Mouse (Mus musculus): ENCODE results near the gene Mark3. TPM values are rescaled to one million over a fixed set of nuclear protein-coding genes. Genes with fewer than 3 reads are reported as not detected.

The Mark3 gene
- polyA plus RNA-seq, 1 experiment from 2014 or later: 50.8 TPM

DNA sequence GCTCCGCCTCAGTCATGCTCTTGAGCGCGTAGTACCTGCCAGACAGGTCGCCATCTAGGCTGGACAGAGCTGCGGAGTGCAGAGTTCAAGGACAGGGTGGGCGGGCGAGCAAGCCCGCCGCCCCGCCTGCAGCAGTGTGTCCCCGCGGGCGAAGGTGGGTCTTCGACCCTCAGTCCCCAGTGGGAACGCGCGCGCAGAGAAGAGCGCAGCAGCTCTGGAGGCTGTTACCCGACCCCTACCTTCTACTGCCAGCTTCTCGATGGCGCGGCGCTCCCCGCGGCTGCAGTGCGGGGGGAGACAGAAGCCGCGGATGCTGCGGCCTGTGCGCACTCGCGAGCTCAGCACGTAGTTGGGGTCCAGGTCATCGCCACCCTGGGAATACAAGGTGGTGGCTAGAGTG, 96.7 kb downstream of the Mark3 start:
- Histone ChIP-seq H3K27ac (replicated peaks in 1 of 2; ENCODE audit: control insufficient read depth in 1 of 2, insufficient read depth in 1 of 2, low read depth in 2 of 2, low read length in 2 of 2) (no peak overlapping the region), H3K4me3 (ENCODE audit: control insufficient read depth in 1 of 2, insufficient read depth in 1 of 2, low read depth in 1 of 2, low read length in 2 of 2) (peak overlapping the region; percentile 54 to 69), H3K27me3 (ENCODE audit: control insufficient read depth, insufficient read depth, low read length) (no peaks in the 10 kb centered on the region), H3K4me1 (ENCODE audit: control insufficient read depth in 2 of 2, insufficient read depth in 2 of 2, low read length in 2 of 2) (peaks cover 24 to 52% of the 10 kb centered on the region in 2 experiments), H3K9ac (ENCODE audit: low read length) (peak overlapping the region; percentile 81), H3K36me3 (ENCODE audit: control insufficient read depth, insufficient read depth, low read length) (peaks cover 6% of the 10 kb centered on the region; the same call in 1 of the 2 replicates), H3K9me3 (ENCODE audit: control insufficient read depth, low read length) (no peaks in the 10 kb centered on the region), H3K4me2 (ENCODE audit: low read length) (peak overlapping the region; percentile 99)
- 1% methylated on average over 35 of the region's 35 CpGs for WGBS
- no peak for ATAC-seq (ENCODE audit: insufficient number of reproducible peaks, insufficient read depth, low FRiP score, low read depth)

DNA sequence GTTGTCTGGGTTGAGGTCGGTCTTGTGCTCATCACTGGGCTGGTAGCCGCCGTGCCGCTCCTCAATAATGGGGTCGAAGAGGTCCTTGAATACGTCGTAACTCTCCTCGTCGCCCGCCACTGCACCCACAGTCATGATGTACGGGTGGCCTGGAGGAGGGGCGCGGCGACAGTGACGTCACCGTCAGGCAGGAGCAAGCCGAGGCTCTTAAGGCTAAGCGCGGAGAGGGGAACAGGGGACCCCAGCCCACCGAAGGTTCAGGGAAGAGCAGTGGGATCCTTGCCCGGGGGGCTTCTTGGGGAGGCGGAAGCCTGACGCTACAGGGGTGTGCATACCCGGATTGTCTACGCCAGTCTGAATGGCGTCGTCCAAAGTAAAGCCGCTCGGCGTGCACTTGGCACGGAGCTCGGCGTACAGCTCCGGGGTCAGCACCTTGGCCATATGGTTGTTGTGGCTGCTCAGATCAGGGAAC, 97.1 kb downstream of the Mark3 start:
- no peaks in the 10 kb centered on the region for H3K9me3 ChIP-seq (ENCODE audit: control insufficient read depth, low read length)
- H3K4me1 ChIP-seq (ENCODE audit: control insufficient read depth in 2 of 2, insufficient read depth in 2 of 2, low read length in 2 of 2): peaks cover 21 to 47% of the 10 kb centered on the region in 2 experiments
- no peak; the same call in 1 of the 2 replicates for ATAC-seq (ENCODE audit: insufficient number of reproducible peaks, insufficient read depth, low FRiP score, low read depth)
- peak overlapping the region in 1 of 2 experiments; percentile 43; a peak in 2 of 4 replicates for H3K27ac ChIP-seq (replicated peaks in 1 of 2; ENCODE audit: control insufficient read depth in 1 of 2, insufficient read depth in 1 of 2, low read depth in 2 of 2, low read length in 2 of 2)
- no peaks in the 10 kb centered on the region for H3K27me3 ChIP-seq (ENCODE audit: control insufficient read depth, insufficient read depth, low read length)
- peak overlapping the region; percentile 54 to 69 for H3K4me3 ChIP-seq (ENCODE audit: control insufficient read depth in 1 of 2, insufficient read depth in 1 of 2, low read depth in 1 of 2, low read length in 2 of 2)
- peaks cover 6% of the 10 kb centered on the region; the same call in 1 of the 2 replicates for H3K36me3 ChIP-seq (ENCODE audit: control insufficient read depth, insufficient read depth, low read length)
- WGBS: under 1% methylated on average over 34 of the region's 34 CpGs
- peak overlapping the region; percentile 81 for H3K9ac ChIP-seq (ENCODE audit: low read length)
- H3K4me2 ChIP-seq (ENCODE audit: low read length): peak overlapping the region; percentile 99

DNA sequence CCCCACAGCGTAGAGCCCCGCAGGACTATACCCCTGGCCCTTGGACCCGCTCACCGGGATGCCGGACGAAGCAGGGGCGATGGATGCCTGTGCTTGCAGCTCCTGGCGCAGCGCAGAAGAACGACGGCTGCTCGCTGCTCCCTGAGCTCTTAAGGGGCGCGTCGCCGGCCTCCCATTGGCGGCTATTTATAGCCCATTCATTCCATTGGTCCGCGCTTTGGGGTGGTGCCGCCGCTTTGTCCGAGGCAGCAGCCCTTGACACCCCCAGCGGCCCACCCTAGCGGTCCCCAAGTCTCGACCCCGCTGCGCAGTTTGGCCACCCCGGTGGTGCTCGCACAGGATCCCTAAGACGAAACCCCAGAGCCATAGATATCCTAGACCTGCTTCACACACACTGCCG, 97.9 kb downstream of the Mark3 start, which contains the start of gene Ckb:
Gene Ckb (minus strand): TSS at position 163 of the 400 bp plus-strand sequence.
- no peaks in the 10 kb centered on the region for H3K9me3 ChIP-seq (ENCODE audit: control insufficient read depth, low read length)
- peak within 1 kb of the TSS; percentile 99 for H3K4me2 ChIP-seq (ENCODE audit: low read length)
- no peaks in the 10 kb centered on the region for H3K27me3 ChIP-seq (ENCODE audit: control insufficient read depth, insufficient read depth, low read length)
- H3K4me3 ChIP-seq (ENCODE audit: control insufficient read depth in 1 of 2, insufficient read depth in 1 of 2, low read depth in 1 of 2, low read length in 2 of 2): peak within 1 kb of the TSS; percentile 54 to 69
- peaks cover 6% of the 10 kb centered on the region; the same call in 1 of the 2 replicates for H3K36me3 ChIP-seq (ENCODE audit: control insufficient read depth, insufficient read depth, low read length)
- WGBS: 0% methylated on average over 31 of the region's 31 CpGs
- peaks cover 23 to 48% of the 10 kb centered on the region in 2 experiments for H3K4me1 ChIP-seq (ENCODE audit: control insufficient read depth in 2 of 2, insufficient read depth in 2 of 2, low read length in 2 of 2)
- ATAC-seq (ENCODE audit: insufficient number of reproducible peaks, insufficient read depth, low FRiP score, low read depth): peak; percentile 35; the same call in 1 of the 2 replicates
- peak within 1 kb of the TSS in 1 of 2 experiments; percentile 43; a peak in 2 of 4 replicates for H3K27ac ChIP-seq (replicated peaks in 1 of 2; ENCODE audit: control insufficient read depth in 1 of 2, insufficient read depth in 1 of 2, low read depth in 2 of 2, low read length in 2 of 2)
- H3K9ac ChIP-seq (ENCODE audit: low read length): peak within 1 kb of the TSS; percentile 81

DNA sequence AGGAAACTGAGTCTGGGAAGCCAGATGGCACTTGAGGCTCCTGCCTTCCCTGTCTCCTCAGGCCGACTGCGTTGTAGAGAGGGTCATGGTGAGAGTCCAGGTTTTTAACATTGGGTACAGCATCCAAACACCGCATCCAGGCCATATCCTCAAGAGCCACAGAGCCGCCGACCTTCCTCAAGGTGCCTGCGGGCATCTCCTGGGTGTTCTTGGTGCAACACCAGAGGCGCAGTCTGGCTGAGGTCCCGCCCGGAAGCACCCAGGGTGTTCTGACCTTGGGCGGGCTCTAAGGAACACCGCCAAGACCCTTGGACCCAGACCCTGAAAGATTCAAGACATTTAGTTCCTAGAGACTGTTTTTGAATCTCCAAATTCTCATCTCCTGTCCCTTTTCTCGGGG, 98.3 kb downstream of the Mark3 start:
- Histone ChIP-seq H3K27me3 (ENCODE audit: control insufficient read depth, insufficient read depth, low read length) (no peaks in the 10 kb centered on the region), H3K4me1 (ENCODE audit: control insufficient read depth in 2 of 2, insufficient read depth in 2 of 2, low read length in 2 of 2) (peaks cover 27 to 52% of the 10 kb centered on the region in 2 experiments), H3K36me3 (ENCODE audit: control insufficient read depth, insufficient read depth, low read length) (peaks cover 6% of the 10 kb centered on the region; the same call in 1 of the 2 replicates), H3K4me3 (ENCODE audit: control insufficient read depth in 1 of 2, insufficient read depth in 1 of 2, low read depth in 1 of 2, low read length in 2 of 2) (peak overlapping the region; percentile 54 to 69), H3K9me3 (ENCODE audit: control insufficient read depth, low read length) (no peaks in the 10 kb centered on the region), H3K27ac (replicated peaks in 1 of 2; ENCODE audit: control insufficient read depth in 1 of 2, insufficient read depth in 1 of 2, low read depth in 2 of 2, low read length in 2 of 2) (no peak overlapping the region), H3K4me2 (ENCODE audit: low read length) (peak overlapping the region; percentile 99), H3K9ac (ENCODE audit: low read length) (peak overlapping the region; percentile 81)
- WGBS: 8% methylated on average over 12 of the region's 12 CpGs
- ATAC-seq (ENCODE audit: insufficient number of reproducible peaks, insufficient read depth, low FRiP score, low read depth): no peak

DNA sequence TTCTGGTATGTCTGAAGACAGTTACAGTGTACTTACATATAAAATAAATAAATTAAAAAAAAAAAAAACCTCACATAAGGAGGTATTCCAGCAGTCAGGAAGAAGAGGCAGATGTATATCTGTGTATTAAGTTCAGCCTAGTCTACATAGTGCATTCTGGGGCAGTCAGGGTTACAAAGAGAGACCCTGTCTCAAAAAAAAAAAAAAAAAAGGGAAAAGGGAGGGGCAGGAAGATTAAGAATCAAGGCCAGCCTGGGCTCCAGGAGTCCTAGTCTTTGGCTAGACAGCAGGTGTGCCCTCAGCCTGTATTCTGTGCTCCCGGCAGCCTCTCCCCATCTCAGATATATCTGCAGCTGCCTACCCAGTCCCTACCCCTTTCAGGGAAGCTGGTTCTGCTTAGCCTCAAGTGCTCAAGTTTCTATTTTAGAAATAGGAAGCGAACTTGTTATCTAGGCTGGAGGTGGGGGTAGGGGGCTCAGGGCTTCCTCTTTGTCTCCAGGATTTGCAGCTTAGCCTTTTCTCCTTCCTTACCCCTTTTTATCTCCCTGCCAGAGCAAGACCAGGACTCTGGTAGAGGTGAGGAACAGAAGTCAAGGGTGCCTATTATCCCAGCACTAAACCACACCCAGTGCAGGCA, 100.6 kb downstream of the Mark3 start:
- no peak for ATAC-seq (ENCODE audit: insufficient number of reproducible peaks, insufficient read depth, low FRiP score, low read depth)
- Histone ChIP-seq H3K4me2 (ENCODE audit: low read length) (no peak overlapping the region), H3K27ac (replicated peaks in 1 of 2; ENCODE audit: control insufficient read depth in 1 of 2, insufficient read depth in 1 of 2, low read depth in 2 of 2, low read length in 2 of 2) (0 out of 4 replicates have a peak overlapping the region, but pooled peaks of 1 of the 2 experiments have one; percentile 14), H3K27me3 (ENCODE audit: control insufficient read depth, insufficient read depth, low read length) (no peaks in the 10 kb centered on the region), H3K36me3 (ENCODE audit: control insufficient read depth, insufficient read depth, low read length) (no peaks in the 10 kb centered on the region), H3K4me1 (ENCODE audit: control insufficient read depth in 2 of 2, insufficient read depth in 2 of 2, low read length in 2 of 2) (peaks cover 27 to 57% of the 10 kb centered on the region in 2 experiments), H3K4me3 (ENCODE audit: control insufficient read depth in 1 of 2, insufficient read depth in 1 of 2, low read depth in 1 of 2, low read length in 2 of 2) (no peak overlapping the region), H3K9ac (ENCODE audit: low read length) (no peak overlapping the region; the same call in 1 of the 2 replicates), H3K9me3 (ENCODE audit: control insufficient read depth, low read length) (no peaks in the 10 kb centered on the region)
- WGBS: 5% methylated on average over 2 of the region's 2 CpGs

DNA sequence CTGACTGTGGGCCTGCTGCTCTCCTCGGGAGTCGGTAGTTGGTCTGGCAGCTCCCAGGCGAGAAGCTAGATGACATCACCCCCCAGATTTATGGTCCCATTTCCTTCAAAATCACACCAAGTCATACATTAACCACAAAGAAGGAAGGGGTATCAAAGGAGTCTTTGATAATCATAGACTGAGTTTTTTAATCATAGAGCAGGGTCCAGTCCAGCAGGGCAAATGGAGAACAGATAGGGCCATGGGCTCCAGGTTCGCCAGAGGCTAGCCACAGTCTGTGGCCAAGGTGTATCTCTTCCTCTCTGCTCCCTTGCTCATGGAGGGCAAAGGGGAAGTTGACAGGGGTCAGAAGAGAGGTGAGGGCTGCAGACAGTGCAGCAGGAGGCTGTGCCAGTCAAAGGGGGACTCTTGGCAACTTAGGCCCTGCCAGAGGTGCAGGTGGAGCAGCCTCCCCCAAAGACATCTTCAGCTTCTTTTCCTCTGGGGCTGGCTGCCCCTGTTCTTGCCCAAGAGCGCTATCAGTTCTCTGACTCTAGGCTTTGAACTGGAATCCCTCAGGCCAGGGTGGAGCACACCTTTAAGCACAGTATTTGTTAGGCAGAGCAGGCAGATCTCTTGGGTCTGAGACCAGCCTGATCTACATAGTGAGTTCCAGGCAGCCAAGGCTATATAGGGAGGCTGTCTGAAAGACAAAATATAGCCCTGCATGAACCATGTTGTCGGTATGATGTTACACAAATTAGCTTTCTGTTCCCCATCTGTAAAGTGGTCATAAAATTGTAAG, 101.7 kb downstream of the Mark3 start:
- ATAC-seq (ENCODE audit: insufficient number of reproducible peaks, insufficient read depth, low FRiP score, low read depth): no peak
- WGBS: 84% methylated on average over 6 of the region's 6 CpGs
- Histone ChIP-seq H3K9ac (ENCODE audit: low read length) (no peak overlapping the region), H3K36me3 (ENCODE audit: control insufficient read depth, insufficient read depth, low read length) (peaks cover 5% of the 10 kb centered on the region), H3K4me1 (ENCODE audit: control insufficient read depth in 2 of 2, insufficient read depth in 2 of 2, low read length in 2 of 2) (peaks cover 23 to 48% of the 10 kb centered on the region in 2 experiments), H3K9me3 (ENCODE audit: control insufficient read depth, low read length) (no peaks in the 10 kb centered on the region), H3K27ac (replicated peaks in 1 of 2; ENCODE audit: control insufficient read depth in 1 of 2, insufficient read depth in 1 of 2, low read depth in 2 of 2, low read length in 2 of 2) (no peak overlapping the region), H3K4me2 (ENCODE audit: low read length) (no peak overlapping the region), H3K4me3 (ENCODE audit: control insufficient read depth in 1 of 2, insufficient read depth in 1 of 2, low read depth in 1 of 2, low read length in 2 of 2) (no peak overlapping the region), H3K27me3 (ENCODE audit: control insufficient read depth, insufficient read depth, low read length) (no peaks in the 10 kb centered on the region)

DNA sequence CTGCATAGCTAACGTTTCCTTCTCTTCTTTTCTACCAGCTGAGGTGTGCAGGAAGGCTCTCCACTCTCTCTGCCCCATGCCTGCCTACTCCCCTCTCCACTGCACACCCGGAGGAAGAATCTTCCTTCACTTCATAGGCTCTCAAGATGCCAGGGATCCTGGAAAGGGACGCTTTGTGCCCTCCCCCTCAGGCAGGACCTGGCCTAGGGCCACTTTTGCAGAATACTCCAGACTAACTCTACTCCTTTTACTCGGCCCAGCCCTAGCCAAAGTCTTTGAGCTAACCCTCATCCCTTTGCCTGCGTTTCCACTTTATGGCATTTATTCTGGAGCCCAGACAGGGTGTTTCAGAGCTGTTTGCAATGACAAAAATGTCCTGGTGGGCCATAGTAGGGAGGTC, 103.1 kb downstream of the Mark3 start:
- peaks cover 13% of the 10 kb centered on the region for H3K36me3 ChIP-seq (ENCODE audit: control insufficient read depth, insufficient read depth, low read length)
- peak overlapping the region; percentile 91 for H3K4me2 ChIP-seq (ENCODE audit: low read length)
- WGBS: 17% methylated on average over 5 of the region's 5 CpGs
- H3K9ac ChIP-seq (ENCODE audit: low read length): peak overlapping the region; percentile 78
- peaks cover 29 to 48% of the 10 kb centered on the region in 2 experiments for H3K4me1 ChIP-seq (ENCODE audit: control insufficient read depth in 2 of 2, insufficient read depth in 2 of 2, low read length in 2 of 2)
- no peak; the same call in 1 of the 2 replicates for ATAC-seq (ENCODE audit: insufficient number of reproducible peaks, insufficient read depth, low FRiP score, low read depth)
- H3K9me3 ChIP-seq (ENCODE audit: control insufficient read depth, low read length): no peaks in the 10 kb centered on the region
- no peaks in the 10 kb centered on the region for H3K27me3 ChIP-seq (ENCODE audit: control insufficient read depth, insufficient read depth, low read length)
- peak overlapping the region; percentile 69 to 71 for H3K4me3 ChIP-seq (ENCODE audit: control insufficient read depth in 1 of 2, insufficient read depth in 1 of 2, low read depth in 1 of 2, low read length in 2 of 2)
- peak overlapping the region; percentile 95 to 98 for H3K27ac ChIP-seq (replicated peaks in 1 of 2; ENCODE audit: control insufficient read depth in 1 of 2, insufficient read depth in 1 of 2, low read depth in 2 of 2, low read length in 2 of 2)

Measured in heart, embryonic 14.5 days (tissue).